Mouse (Mus musculus) right cerebral cortex, postnatal 14 days (tissue): ENCODE results near the gene Olfr1231.

ENCODE experiments used
- DNase-seq: peaks from one replicate; pipeline ENCODE4 v3.0.0; 2022

The Olfr1231 gene

GRCm38 (mm10) chr2:89306974-89307373, at the start of gene Olfr1231:
Olfr1231 (minus strand) TSS chr2:89307074.
- DNase-seq = no peak

DNA sequence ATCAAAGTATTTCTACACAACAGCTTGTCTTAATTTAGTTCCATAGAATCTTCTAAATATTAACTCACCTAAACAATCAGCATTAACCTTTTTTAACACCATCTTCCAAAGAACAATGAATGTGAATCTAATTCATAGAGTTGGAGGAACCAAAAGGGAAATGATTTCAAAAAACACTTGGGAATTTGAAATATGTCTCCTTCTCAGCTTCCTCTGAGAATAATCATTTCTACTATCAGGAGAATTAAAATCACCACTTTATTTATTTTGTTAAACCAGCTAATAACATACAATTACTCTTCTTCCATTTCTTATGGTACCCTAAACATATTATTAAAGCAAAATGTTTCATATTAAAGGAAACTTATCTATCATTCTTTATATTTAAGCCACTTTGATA, 35.4 kb upstream of the Olfr1231 start, which contains the start of gene Olfr1233:
Gene Olfr1233, minus strand, starts transcription at position 101 of the 400 bp plus-strand sequence.
- no peak for DNase-seq

GRCm38 (mm10) chr2:89329575-89329974, 22.7 kb upstream of the Olfr1231 start, which contains the start of gene Olfr1232:
Olfr1232 (minus strand) TSS chr2:89329675.
- DNase-seq = no peak

GRCm38 (mm10) chr2:89297168-89297567, 9.7 kb downstream of the Olfr1231 start, which contains the start of gene Olfr1230:
Olfr1230 (minus strand) TSS chr2:89297268.
- DNase-seq = no peak

DNA sequence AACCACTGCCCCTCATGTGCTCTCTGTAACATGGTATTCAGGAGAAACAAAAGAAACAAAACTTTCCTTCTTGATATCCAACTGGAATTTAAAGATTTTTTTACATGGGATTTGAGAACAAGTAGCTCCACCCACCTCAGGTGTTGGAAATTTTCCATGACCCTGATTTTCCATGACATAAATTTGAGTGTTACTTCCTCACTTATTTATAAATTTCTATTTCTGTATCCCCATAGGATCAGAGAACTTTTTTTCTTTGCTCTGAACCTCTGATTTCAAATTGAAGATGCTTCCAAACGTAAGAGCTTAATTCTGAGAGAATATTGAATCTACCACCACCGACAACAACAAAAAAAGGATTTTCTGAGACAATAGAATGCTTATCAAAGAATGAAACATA, 19.0 kb downstream of the Olfr1231 start, which contains the start of gene Olfr1229:
Gene Olfr1229, minus strand, starts transcription at position 101 of the 400 bp plus-strand sequence.
- DNase-seq = no peak

DNA sequence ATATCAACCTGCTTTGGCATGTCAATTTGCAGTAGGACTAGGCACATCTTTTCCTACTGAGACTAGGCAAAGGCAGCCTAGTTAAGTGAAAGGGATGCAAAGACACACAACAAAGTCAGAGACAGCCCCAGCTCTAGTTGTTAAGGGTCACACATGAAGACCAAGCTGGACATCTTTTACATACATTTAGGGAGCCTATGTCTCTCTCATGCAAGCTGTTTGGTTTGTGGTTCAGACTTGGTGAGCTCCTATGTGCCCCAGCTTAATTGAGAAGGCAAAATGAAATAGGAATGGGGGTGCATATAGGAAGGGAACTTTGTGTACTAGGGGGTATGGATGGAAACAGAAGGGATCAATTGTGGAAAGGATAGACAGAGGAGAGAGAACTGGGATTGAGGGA, 52.9 kb downstream of the Olfr1231 start, which contains the start of gene Olfr1228:
Gene Olfr1228, minus strand, starts transcription at position 101 of the 400 bp plus-strand sequence.
- DNase-seq = no peak
